Mouse (Mus musculus) liver, embryonic 16.5 days (tissue): Measurements from ENCODE around the gene 1700018B08Rik. TPM values are rescaled to one million over a fixed set of nuclear protein-coding genes. Genes with fewer than 3 reads are reported as not detected.

Source experiments
- ATAC-seq: fragments of 200-750 bp; cut with Nextera tagmentation; 2 replicates; pipeline ENCODE4 v1.8.0; 2017; ENCODE audit warnings: low read depth, mild to moderate bottlenecking, moderate number of reproducible peaks, moderate library complexity
- H3K27ac ChIP-seq: fragments of 300-500 bp; sonication (generic); 2 replicates; pipeline ENCODE4 v1.5.1; 2014; ENCODE audit warnings: mild to moderate bottlenecking, low read length
- H3K27me3 ChIP-seq: fragments of 300-500 bp; sonication (generic); 2 replicates; pipeline ENCODE4 v1.6.1; 2014; ENCODE audit warnings: low read depth, low read length, mixed read lengths; ENCODE audit not compliant: control insufficient read depth, insufficient read depth
- H3K36me3 ChIP-seq: fragments of 300-500 bp; sonication (generic); 2 replicates; pipeline ENCODE4 v1.6.1; 2014; ENCODE audit warnings: mild to moderate bottlenecking; ENCODE audit not compliant: control insufficient read depth, insufficient read depth
- H3K4me1 ChIP-seq: fragments of 300-500 bp; sonication (generic); 2 replicates; pipeline ENCODE4 v1.6.1; 2014; ENCODE audit warnings: low read depth, low read length, mixed read lengths; ENCODE audit not compliant: control insufficient read depth
- H3K4me2 ChIP-seq: fragments of 300-500 bp; sonication (generic); 2 replicates; pipeline ENCODE4 v1.6.1; 2014; ENCODE audit warnings: low read depth, low read length, mixed read lengths
- H3K4me3 ChIP-seq: fragments of 300-500 bp; sonication (generic); 2 replicates; pipeline ENCODE4 v1.5.1; 2014; ENCODE audit warnings: low read depth, mild to moderate bottlenecking, low read length
- H3K9ac ChIP-seq: fragments of 300-500 bp; sonication (generic); 2 replicates; pipeline ENCODE4 v1.6.1; 2014; ENCODE audit warnings: low read depth, low read length
- H3K9me3 ChIP-seq: fragments of 300-500 bp; sonication (generic); replicated peaks from 2 replicates; pipeline ENCODE4 v1.6.1; 2016; ENCODE audit warnings: low read length; ENCODE audit not compliant: control insufficient read depth
- WGBS: fragments of 180-500 bp; shearing (Covaris S2); extraction: QIAGEN DNeasy Blood & Tissue Kit; methylation state at CpG from one replicate; pipeline ENCODE4 v1.1.7; 2014; ENCODE audit not compliant: insufficient replicate concordance; 5-methylcytosine and 5-hydroxymethylcytosine counted together
- polyA plus RNA-seq: library from polyadenylated mRNA; unstranded; fragments of >200 nt; fragmentation: Nextera tagmentation; extraction: Ambion mirVana; gene quantifications from 2 replicates; pipeline ENCODE4 v1.2.1, GENCODE M21; 2015

Gene 1700018B08Rik
- polyA plus RNA-seq = not detected in 2 replicates

DNA sequence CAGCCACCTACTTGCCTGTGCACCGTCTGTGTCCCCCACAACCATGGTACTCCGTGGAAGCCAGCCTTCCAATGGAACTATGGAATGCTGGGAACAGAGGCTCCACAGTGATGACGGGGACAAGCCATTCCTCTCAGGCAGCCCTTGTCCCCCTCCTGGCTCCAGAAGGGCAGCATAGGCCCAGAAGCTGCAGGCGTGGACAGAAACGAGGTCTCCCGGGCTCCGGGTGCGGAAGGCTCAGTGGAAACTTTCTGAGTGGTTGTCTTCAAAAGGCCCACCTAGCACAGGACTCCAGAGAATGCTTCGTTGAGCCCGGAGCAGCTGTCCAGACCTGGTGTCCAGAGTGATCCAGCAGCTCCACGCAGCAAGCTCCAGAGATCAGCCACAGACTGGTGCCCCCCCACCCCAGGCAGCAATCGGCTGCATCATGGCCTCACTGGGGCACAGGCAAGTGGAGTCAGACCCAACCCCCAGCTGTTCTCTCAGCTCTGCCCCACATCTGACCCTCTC lies at the start of gene 1700018B08Rik:
Gene 1700018B08Rik, minus strand, starts transcription at position 45 of the 510 bp plus-strand sequence.
- H3K4me1 ChIP-seq = no peaks in the 10 kb centered on the region
- no peaks in the 10 kb centered on the region for H3K9me3 ChIP-seq
- no peak for ATAC-seq
- no peak within 1 kb of the TSS for H3K9ac ChIP-seq
- no peak within 1 kb of the TSS for H3K4me2 ChIP-seq
- no peak within 1 kb of the TSS for H3K4me3 ChIP-seq
- H3K27me3 ChIP-seq = peaks cover 2% of the 10 kb centered on the region; the same call in 1 of the 2 replicates
- 66% methylated on average over 12 of the region's 12 CpGs for WGBS
- no peaks in the 10 kb centered on the region for H3K36me3 ChIP-seq
- no peak within 1 kb of the TSS for H3K27ac ChIP-seq

DNA sequence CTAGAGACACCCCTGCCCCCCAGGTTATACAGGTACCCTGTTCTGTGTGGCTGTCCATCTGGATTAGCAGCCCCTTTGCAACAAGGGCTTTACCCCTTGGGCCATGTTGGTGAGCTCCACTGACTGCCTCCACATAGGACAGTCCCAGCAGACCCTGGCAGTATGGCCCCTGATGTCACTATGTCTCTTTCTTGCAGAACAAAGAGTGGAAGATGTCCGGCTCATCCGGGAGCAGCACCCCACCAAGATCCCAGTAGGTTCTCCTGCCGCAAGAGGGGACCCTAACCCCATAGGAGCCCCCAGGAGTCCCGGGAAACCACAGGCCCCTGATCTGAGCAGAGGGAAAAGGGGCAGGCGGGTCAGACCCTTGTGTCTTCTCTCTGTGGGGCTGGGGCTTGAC lies 49.2 kb upstream of the 1700018B08Rik start:
- Histone ChIP-seq H3K36me3 (peaks cover 42% of the 10 kb centered on the region), H3K4me1 (peaks cover 34% of the 10 kb centered on the region), H3K9ac (no peak overlapping the region), H3K27me3 (no peaks in the 10 kb centered on the region), H3K4me2 (no peak overlapping the region), H3K27ac (no peak overlapping the region), H3K9me3 (no peaks in the 10 kb centered on the region), H3K4me3 (no peak overlapping the region)
- 82% methylated on average over 5 of the region's 5 CpGs for WGBS
- ATAC-seq = no peak

DNA sequence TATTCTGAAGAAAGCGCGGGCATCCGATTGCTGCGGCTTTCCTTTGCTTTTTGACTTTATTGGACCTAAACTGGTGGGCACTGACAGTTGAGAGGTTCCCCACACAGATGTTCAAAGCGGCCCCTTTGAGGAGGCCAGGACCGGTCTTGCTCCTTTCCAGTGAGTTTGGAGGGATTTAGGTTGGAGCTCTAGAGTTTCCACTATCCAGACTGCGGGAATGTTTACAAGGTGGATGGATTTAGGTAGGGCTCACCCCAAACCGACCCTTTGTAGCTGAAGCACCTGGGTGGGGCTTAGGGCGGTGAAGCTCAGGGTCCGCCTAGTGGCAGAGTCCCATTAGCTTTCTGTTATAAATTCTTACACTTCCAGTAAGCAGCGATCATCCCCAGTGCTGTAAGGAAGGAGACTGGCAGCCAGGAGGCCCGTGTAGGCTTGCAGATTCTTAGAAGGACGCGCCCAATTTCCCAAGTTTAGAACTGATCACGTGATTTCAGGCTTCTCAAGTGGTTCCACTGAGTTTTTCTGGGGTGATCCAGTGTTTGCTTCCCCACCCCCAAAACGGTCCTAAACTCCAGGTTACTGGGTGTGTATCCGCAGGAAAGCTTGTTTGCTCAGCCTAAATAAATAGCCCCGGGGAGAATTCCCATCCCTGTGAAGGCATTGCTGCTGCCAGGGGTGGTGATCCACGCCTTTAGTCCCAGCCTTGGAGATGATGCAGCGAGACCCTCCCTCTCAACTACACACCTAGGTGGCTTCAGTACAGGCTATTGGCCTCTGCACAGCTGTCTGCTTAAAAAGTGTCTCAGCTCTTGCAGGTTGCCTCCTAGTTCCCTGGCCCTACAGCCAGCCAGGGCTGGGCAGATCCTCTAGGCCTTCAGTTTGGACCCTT lies 47.3 kb upstream of the 1700018B08Rik start:
- Histone ChIP-seq H3K9me3 (no peaks in the 10 kb centered on the region), H3K27ac (peak overlapping the region; percentile 64), H3K4me3 (peak overlapping the region; percentile 90), H3K4me1 (peaks cover 52% of the 10 kb centered on the region), H3K27me3 (no peaks in the 10 kb centered on the region), H3K36me3 (peaks cover 29% of the 10 kb centered on the region), H3K9ac (peak overlapping the region; percentile 96), H3K4me2 (peak overlapping the region; percentile 70)
- 15% methylated on average over 20 of the region's 20 CpGs for WGBS
- ATAC-seq = peak; percentile 12; the same call in 1 of the 2 replicates

DNA sequence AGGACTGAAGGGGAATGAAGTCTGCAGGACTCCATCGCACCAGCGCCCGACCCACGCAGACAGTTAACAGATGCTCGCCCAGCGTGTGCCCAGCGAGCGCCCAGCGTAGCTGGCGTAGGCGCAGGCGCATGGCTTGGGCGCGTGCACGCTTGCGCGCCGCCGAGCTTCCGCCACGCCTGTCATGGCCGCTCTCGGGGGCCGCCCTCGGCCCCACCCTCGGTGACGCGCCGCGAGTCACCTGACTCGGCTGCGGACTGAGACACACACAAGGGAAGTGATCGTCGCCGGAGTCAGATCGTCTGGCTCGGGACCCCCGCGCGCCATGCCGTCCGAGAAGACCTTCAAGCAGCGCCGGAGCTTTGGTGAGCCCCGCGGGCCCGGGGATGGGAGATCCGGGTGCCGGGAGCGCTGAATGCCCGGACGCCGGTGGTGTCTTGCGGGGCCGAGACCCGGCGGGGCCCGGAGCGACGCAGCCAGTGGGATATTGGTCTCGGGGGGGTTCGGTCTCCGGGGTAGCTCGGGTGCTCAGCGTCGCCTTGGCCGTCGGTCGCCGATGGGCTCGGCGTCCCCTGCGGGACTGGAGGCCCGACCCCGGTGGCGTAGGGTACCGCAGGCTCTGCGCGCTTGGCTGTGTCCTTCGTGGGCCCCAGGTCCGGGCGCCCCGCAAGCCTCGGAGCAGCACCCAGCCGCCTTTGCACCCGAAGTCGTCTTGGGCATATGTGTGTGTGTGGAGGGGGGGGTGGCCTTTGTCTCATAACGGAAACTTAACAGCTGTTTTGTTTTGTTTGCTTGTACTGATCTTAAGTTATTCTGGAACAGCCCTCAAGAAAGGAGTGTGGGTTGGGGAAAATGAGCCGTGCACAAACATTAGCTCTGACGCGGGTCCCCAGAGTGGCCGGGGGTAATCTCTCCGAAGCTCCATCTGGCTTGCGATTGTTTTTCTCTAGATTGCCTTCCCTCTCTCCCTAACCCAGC lies 46.4 kb upstream of the 1700018B08Rik start, which contains the start of gene Map1lc3b:
Gene Map1lc3b, plus strand, starts transcription at position 159 of the 975 bp plus-strand sequence.
- Histone ChIP-seq H3K9ac (peak within 1 kb of the TSS; percentile 96), H3K4me1 (peaks cover 60% of the 10 kb centered on the region), H3K4me2 (peak within 1 kb of the TSS; percentile 77), H3K4me3 (peak within 1 kb of the TSS; percentile 90), H3K27ac (peak within 1 kb of the TSS; percentile 98), H3K27me3 (no peaks in the 10 kb centered on the region), H3K9me3 (no peaks in the 10 kb centered on the region), H3K36me3 (peaks cover 21% of the 10 kb centered on the region)
- WGBS = under 1% methylated on average over 89 of the region's 94 CpGs
- peak; percentile 80 for ATAC-seq

DNA sequence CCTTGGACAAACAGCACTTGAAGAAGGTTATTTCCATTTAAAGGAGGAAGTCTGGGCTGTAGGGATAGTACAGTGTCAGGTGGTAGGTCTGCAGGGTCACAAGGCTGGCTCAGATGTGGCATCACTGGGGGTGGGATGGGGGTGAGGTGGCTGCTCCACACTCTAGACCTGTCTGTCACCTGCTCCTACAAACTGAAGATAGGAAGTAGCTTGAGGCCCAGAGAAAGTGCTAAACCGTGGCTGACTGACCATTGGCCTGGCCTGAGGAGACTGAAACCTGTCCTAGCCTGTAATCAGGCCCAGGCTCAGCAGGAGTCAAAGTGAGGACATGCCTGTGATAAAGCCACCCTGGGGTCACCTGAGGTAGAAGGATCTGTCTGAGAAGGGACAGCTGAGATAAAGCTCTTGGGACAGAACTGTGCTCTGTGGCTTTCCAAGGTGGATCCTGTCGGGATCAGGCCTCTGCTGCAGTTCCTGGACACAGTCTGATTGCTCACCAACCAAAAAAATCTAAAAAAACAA lies 45.1 kb upstream of the 1700018B08Rik start:
- Histone ChIP-seq H3K4me1 (peaks cover 65% of the 10 kb centered on the region), H3K4me2 (peak overlapping the region; percentile 77)
- peak; percentile 8 for ATAC-seq

DNA sequence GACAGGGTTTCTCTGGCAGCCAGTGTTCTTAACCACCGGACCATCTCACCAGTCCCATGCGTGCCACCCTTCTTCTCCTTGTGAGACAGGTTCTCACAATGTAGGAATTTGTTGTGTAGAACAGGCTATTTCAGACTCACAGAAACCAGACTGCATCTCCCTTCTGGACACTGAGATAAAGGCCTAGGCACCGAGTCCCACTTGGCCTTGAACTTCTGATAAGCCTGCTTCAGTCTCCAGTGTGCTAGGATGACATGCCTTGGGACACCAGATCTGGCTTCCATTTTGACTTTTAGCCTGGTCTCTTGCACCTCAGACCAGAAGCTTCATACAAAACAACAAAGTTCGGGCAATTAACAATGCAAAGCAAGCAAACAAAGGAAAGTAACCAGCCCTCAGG lies 44.6 kb upstream of the 1700018B08Rik start:
- peak; percentile 54 for ATAC-seq
- no peaks in the 10 kb centered on the region for H3K9me3 ChIP-seq
- H3K27me3 ChIP-seq = no peaks in the 10 kb centered on the region
- H3K9ac ChIP-seq = peak overlapping the region; percentile 51
- peaks cover 65% of the 10 kb centered on the region for H3K4me1 ChIP-seq
- no peak overlapping the region for H3K4me3 ChIP-seq
- 33% methylated on average over 4 of the region's 4 CpGs for WGBS
- H3K27ac ChIP-seq = peak overlapping the region; percentile 98
- H3K36me3 ChIP-seq = peaks cover 6% of the 10 kb centered on the region
- H3K4me2 ChIP-seq = peak overlapping the region; percentile 77

More for the DNA sequence above, 45.1 kb upstream of the 1700018B08Rik start:
- Histone ChIP-seq H3K9me3 (no peaks in the 10 kb centered on the region), H3K27me3 (no peaks in the 10 kb centered on the region), H3K4me3 (no peak overlapping the region), H3K36me3 (peaks cover 11% of the 10 kb centered on the region), H3K9ac (peak overlapping the region; percentile 15), H3K27ac (peak overlapping the region; percentile 98)
- WGBS = 23% methylated on average over 2 of the region's 2 CpGs

DNA sequence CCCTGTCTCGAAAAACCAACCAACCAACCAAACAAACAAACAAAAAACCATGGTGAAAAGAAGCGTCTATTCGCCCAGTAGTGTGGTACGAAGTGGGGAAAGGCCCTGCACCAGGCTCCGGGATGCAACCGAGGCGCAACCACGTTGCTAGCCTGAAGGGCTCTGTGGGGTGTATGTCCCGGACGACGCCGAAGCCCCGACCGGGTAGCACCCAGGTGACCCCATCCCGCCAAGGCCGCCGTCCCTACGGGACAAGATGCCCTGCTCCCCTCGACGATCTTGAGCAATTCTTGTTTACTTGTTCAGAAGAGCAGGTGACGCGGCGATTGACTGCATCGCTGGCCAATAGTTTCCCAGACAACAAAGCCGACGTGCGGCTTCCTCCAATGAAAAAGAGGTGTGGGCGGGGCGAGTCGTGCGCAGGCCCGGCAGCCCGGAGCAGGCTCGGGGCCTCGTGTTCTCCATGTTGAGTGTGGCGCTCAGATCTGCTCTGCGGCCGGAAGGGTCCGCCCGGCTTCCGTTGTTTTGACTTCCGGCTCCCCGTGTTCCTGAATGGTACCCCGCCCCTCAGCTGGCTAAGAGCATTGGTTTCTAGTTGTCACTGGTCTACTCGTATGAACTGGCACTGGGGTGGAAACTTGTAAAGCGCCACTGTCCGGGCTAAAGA lies 41.2 kb upstream of the 1700018B08Rik start:
- ATAC-seq = peak; percentile 85
- WGBS = under 1% methylated on average over 47 of the region's 47 CpGs
- Histone ChIP-seq H3K4me2 (peak overlapping the region; percentile 75), H3K9ac (peak overlapping the region; percentile 88), H3K9me3 (no peaks in the 10 kb centered on the region), H3K27ac (peak overlapping the region; percentile 84), H3K36me3 (no peaks in the 10 kb centered on the region), H3K4me1 (peaks cover 52% of the 10 kb centered on the region), H3K4me3 (peak overlapping the region; percentile 74), H3K27me3 (no peaks in the 10 kb centered on the region)

DNA sequence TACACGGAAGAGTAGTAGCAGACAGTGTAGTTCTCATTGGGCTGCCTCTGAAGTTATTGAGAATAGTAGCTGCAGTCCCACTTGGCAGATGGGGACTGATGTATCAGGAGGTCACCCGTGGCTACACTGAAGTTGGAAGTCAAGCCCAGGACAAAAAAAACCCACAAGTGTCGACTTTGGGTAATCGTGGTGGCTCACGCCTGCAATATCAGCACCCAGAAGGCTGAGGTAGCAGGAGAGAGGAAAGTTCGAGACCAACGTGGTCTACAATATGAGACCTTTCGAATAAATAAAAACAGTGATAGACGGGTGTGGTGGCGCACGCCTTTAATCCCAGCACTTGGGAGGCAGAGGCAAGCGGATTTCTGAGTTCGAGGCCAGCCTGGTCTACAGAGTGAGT lies 40.6 kb upstream of the 1700018B08Rik start:
- H3K9me3 ChIP-seq = no peaks in the 10 kb centered on the region
- no peaks in the 10 kb centered on the region for H3K27me3 ChIP-seq
- peak overlapping the region; percentile 74 for H3K4me3 ChIP-seq
- H3K27ac ChIP-seq = peak overlapping the region; percentile 84
- peak overlapping the region; percentile 88 for H3K9ac ChIP-seq
- WGBS = 29% methylated on average over 13 of the region's 13 CpGs
- H3K4me2 ChIP-seq = peak overlapping the region; percentile 74
- no peaks in the 10 kb centered on the region for H3K36me3 ChIP-seq
- peaks cover 52% of the 10 kb centered on the region for H3K4me1 ChIP-seq
- peak; percentile 0; the same call in 1 of the 2 replicates for ATAC-seq
